Mouse (Mus musculus) liver, adult 10 weeks (tissue): Measurements from ENCODE around the gene Trpv6. TPM values are rescaled to one million over a fixed set of nuclear protein-coding genes. Genes with fewer than 3 reads are reported as not detected.

ENCODE experiments used
- polyA plus RNA-seq: library from polyadenylated mRNA; stranded (reverse); fragments of 350-450 nt; fragmentation: Illumina TruSeq; extraction: RNeasy Lipid Tissue Mini Kit (QIAGEN cat#74804); gene quantifications from one replicate; pipeline ENCODE4 v1.2.3, GENCODE M21; 2014; ENCODE audit warnings: low read depth, low replicate concordance

Trpv6 gene
- polyA plus RNA-seq, result not detected

DNA sequence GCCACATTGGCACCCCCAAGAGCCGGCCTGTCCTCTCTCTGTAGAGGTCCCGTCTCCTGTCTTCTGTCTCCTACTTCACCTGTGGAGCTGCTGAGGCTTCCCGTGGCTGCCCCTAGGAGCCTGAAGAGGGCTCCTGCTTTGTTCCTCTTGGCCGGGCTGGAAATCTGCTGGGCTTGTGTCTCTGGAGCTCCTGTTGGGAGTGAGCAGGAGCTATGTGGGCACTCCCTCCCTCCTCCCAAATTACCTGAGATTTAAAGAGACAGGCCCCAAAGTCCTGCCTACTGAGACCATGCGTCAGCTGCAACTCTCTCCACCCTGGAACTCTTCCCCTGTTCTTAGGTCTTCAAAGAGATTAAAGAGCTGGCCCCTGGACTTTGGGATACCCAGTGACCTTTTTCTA lies at the start of gene Trpv6:
Gene Trpv6, minus strand, starts transcription at position 228 of the 400 bp plus-strand sequence.

DNA sequence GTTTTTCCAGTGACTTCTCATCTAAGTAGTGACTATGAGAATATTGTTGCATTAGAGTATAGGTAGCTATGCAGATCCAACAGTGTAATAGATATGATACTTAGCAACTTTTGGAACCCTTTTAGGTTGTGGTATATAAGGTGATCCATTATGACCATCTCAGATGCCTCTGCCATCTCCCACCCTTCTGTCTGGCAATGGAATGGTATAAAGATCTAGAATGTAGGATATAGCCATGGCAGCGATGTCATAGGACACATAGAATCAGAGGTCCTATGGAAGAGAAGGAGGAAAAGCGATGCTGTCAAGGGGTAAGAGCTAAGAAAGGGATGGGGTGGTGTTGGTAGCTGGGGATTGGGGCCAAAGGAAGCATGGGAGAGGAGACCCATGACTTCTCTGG lies 47.9 kb upstream of the Trpv6 start, which contains the start of gene Llcfc1:
Gene Llcfc1, plus strand, starts transcription at position 301 of the 400 bp plus-strand sequence.

DNA sequence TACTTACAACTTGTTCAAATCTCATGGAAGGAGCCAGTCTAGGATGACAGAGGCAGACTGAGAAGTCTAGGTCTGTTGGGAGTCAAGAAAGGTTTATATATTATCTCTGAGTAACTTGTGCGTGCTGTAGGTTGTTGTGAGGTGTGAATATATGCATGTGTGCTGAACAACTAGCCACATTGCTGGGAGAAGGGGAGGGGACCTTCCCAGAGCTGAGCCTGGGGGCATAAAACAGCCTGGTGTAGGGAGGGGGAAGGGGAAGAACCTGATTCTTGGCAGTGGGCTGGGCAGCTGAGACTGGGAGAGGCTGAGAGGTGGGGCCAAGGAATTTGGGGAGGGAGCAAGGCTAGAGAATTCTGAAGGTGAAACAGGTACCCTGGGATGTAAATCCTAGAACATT lies 44.5 kb upstream of the Trpv6 start, which contains the start of gene Trpv5:
Gene Trpv5, minus strand, starts transcription at position 101 of the 400 bp plus-strand sequence.

DNA sequence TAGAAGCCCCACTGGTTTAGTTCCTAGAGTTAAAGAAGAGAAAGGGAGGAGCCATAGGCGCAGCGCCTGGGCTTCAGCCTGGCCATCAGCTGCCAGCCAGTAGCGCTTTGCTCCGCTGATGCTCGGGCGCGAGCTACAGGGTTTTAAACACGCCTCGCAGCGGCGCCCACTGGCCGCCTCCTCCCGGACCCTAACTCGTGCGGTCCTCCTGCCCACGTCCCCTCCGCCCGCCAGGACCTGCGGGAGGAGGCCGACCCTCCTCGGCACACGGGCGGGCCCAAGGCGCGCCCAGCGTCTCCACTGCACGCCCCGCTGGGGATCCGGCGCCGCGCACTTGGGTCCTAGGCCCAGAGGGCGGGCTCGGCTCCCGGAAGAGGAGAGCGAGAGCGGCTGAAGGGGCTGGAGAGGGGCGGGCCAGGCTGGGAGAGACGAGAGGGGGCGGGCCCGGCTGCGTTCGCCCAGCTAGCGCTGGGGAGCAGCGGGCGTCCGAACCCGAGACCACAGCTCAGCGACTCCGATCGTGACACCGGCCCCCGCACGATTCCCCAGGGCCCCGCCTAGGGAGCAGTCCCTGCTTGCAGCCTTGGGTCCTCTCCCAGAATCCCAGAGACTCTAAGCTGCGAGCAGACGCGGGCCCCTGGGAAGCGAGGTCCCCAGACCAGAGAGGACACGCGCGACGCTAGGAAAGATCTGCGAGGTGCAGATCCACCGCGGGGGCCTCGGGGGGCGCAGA lies 31.0 kb downstream of the Trpv6 start, which contains the start of gene Ephb6:
Gene Ephb6, plus strand, starts transcription at position 422 of the 733 bp plus-strand sequence.

Other genes starting within 250 kb of the Trpv6 start
- not detected for gene Gm5771, start 244.0 kb downstream of the Trpv6 start, polyA plus RNA-seq
- gene Gm10334, start 190.3 kb downstream of the Trpv6 start, polyA plus RNA-seq, result not detected
- gene Prss1, start 177.5 kb downstream of the Trpv6 start, polyA plus RNA-seq, result not detected
- gene Prss2, start 114.6 kb downstream of the Trpv6 start, polyA plus RNA-seq, result not detected
- not detected for gene Ephb6, start 30.9 kb downstream of the Trpv6 start, polyA plus RNA-seq
- not detected for gene Trpv5, start 44.4 kb upstream of the Trpv6 start, polyA plus RNA-seq
- not detected for gene Llcfc1, start 48.0 kb upstream of the Trpv6 start, polyA plus RNA-seq
- gene Kel, start 67.9 kb upstream of the Trpv6 start, polyA plus RNA-seq, result not detected
- not detected for gene Olfr459, start 138.8 kb upstream of the Trpv6 start, polyA plus RNA-seq
- not detected for gene Pip, start 211.1 kb upstream of the Trpv6 start, polyA plus RNA-seq
- not detected for gene Sval2, start 216.6 kb upstream of the Trpv6 start, polyA plus RNA-seq